Mouse (Mus musculus): ENCODE results near the gene Cep350. TPM values are rescaled to one million over a fixed set of nuclear protein-coding genes. Genes with fewer than 3 reads are reported as not detected.

Cep350 gene
- polyA plus RNA-seq, 1 experiment from 2014 or later = 11.1 TPM

DNA sequence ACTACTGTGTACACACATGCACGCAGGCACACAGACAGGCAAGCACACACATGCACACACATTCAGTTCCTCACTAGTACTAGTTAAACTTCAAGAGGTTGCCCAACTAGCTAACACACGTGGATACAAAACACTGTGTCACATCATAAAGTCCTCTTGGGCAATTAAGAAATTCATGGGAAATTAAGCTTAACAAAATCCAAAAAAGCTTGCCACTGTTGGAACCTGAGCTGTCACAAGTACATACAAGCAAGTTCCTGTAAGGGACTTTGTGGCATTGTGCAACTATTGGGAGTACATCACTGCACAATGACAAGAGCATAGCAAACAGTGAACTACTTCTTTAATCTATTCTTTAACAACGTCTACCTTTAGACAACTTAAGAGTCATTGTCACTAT, 93.5 kb downstream of the Cep350 start:
- Histone ChIP-seq H3K27ac (replicated peaks) (no peak overlapping the region), H3K9ac (no peak overlapping the region), H3K36me3 (peaks cover 73% of the 10 kb centered on the region), H3K4me2 (no peak overlapping the region), H3K4me1 (replicated peaks) (no peaks in the 10 kb centered on the region), H3K4me3 (no peak overlapping the region), H3K27me3 (no peaks in the 10 kb centered on the region), H3K9me3 (no peaks in the 10 kb centered on the region)
- 89% methylated on average over 3 of the region's 3 CpGs for WGBS
- no peak for ATAC-seq (ENCODE audit: low read depth)

DNA sequence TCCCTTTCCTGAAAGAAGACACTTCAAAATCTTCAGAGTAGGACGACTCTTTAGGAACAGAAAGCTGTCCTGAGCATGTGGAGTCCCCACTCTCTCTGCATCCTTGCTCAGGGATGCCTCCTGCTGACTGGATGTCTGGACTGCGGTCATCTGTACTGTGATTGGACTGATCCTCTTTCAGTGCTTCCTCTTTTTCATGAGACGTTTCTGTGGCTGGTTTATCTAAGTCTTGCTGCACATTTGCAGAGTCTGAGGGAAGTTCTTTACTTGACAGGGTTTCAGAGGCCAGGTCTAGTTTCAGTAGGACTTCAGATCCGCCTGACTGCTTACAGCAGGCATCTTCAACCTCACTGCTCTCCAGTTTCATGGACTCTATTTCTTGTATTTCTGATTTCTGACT, 110.1 kb downstream of the Cep350 start:
- H3K36me3 ChIP-seq = peaks cover 79% of the 10 kb centered on the region
- H3K27me3 ChIP-seq = no peaks in the 10 kb centered on the region
- 79% methylated on average over 4 of the region's 4 CpGs for WGBS
- H3K4me3 ChIP-seq = no peak overlapping the region
- ATAC-seq (ENCODE audit: low read depth) = no peak
- no peaks in the 10 kb centered on the region for H3K9me3 ChIP-seq
- no peaks in the 10 kb centered on the region for H3K4me1 ChIP-seq (replicated peaks)
- no peak overlapping the region for H3K9ac ChIP-seq
- H3K27ac ChIP-seq (replicated peaks) = no peak overlapping the region
- H3K4me2 ChIP-seq = no peak overlapping the region

- H3K4me3 ChIP-seq = no peak overlapping the region
- H3K36me3 ChIP-seq = peaks cover 75% of the 10 kb centered on the region
- no peak overlapping the region for H3K27ac ChIP-seq (replicated peaks)
- no peaks in the 10 kb centered on the region for H3K27me3 ChIP-seq
- H3K4me1 ChIP-seq (replicated peaks) = no peaks in the 10 kb centered on the region
- no peaks in the 10 kb centered on the region for H3K9me3 ChIP-seq
- H3K9ac ChIP-seq = no peak overlapping the region
- WGBS = 83% methylated on average over 7 of the region's 7 CpGs
- ATAC-seq (ENCODE audit: low read depth) = no peak
- no peak overlapping the region for H3K4me2 ChIP-seq
These were observed 117.9 kb downstream of the Cep350 start for GRCm38 (mm10) chr1:155854926-155855702.

GRCm38 (mm10) chr1:155853009-155853408, 120.0 kb downstream of the Cep350 start:
- Histone ChIP-seq H3K9ac (no peak overlapping the region), H3K27ac (replicated peaks) (no peak overlapping the region), H3K36me3 (peaks cover 65% of the 10 kb centered on the region), H3K4me3 (no peak overlapping the region), H3K4me2 (no peak overlapping the region), H3K27me3 (no peaks in the 10 kb centered on the region), H3K4me1 (replicated peaks) (no peaks in the 10 kb centered on the region), H3K9me3 (no peaks in the 10 kb centered on the region)
- ATAC-seq (ENCODE audit: low read depth) = no peak
- 96% methylated on average over 5 of the region's 5 CpGs for WGBS

GRCm38 (mm10) chr1:155844235-155844634, 128.8 kb downstream of the Cep350 start:
- Histone ChIP-seq H3K4me1 (replicated peaks) (no peaks in the 10 kb centered on the region), H3K27me3 (no peaks in the 10 kb centered on the region), H3K9ac (no peak overlapping the region), H3K36me3 (peaks cover 59% of the 10 kb centered on the region), H3K27ac (replicated peaks) (no peak overlapping the region), H3K4me2 (no peak overlapping the region), H3K4me3 (no peak overlapping the region), H3K9me3 (no peaks in the 10 kb centered on the region)
- 74% methylated on average over 5 of the region's 5 CpGs for WGBS
- no peak for ATAC-seq (ENCODE audit: low read depth)

GRCm38 (mm10) chr1:155843538-155843937, 129.5 kb downstream of the Cep350 start:
- no peak for ATAC-seq (ENCODE audit: low read depth)
- H3K36me3 ChIP-seq = peaks cover 55% of the 10 kb centered on the region
- H3K4me3 ChIP-seq = no peak overlapping the region
- H3K4me1 ChIP-seq (replicated peaks) = no peaks in the 10 kb centered on the region
- H3K9me3 ChIP-seq = no peaks in the 10 kb centered on the region
- no peaks in the 10 kb centered on the region for H3K27me3 ChIP-seq
- H3K9ac ChIP-seq = no peak overlapping the region
- no peak overlapping the region for H3K27ac ChIP-seq (replicated peaks)
- WGBS = 92% methylated on average over 4 of the region's 4 CpGs
- no peak overlapping the region for H3K4me2 ChIP-seq

DNA sequence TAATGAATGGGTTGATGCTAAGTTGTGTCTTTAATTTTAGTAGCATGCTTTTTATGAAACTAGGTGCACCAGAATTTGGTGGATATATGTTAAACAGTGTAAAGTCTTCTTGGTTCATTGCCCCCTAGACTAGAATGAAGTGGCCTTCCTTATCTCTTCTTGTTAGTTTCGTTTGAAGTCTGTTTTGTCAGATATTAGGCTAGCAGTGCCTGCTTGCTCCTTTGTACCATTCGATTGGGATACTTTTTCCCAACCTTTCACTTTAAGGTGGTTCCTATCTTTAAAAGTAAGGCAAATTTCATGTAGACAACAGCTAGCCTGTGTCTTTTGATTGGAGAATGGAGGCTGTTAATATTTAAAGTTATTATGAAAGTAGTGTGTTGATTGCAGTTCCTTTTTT, 137.4 kb downstream of the Cep350 start:
- H3K4me3 ChIP-seq = no peak overlapping the region

DNA sequence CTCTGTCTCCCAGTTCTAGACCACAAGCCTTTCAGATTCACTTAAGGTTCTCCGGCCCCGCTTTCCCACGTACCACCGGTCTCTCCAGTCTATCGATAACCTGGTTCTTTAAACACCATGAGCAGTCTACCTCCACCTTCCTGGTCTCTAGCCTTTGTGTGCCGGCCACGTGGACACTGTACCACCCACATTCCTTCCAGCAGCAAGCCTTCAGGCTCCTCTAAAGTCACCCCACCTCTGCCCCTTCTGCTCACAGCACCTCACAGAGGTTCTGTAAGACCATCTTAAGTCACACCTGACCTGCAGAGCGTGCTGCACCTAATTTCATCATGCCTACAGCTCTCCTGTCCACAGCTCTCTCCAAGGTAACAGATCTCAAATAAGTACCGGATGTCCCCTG, 139.4 kb downstream of the Cep350 start:
- 85% methylated on average over 9 of the region's 9 CpGs for WGBS
- H3K4me2 ChIP-seq = no peak overlapping the region
- H3K4me3 ChIP-seq = no peak overlapping the region
- H3K9ac ChIP-seq = no peak overlapping the region
- no peaks in the 10 kb centered on the region for H3K27me3 ChIP-seq
- no peak for ATAC-seq (ENCODE audit: low read depth)
- H3K9me3 ChIP-seq = 0 out of 2 replicates have a peak, but pooled peaks cover 6% of the 10 kb centered on the region
- H3K27ac ChIP-seq (replicated peaks) = no peak overlapping the region
- H3K4me1 ChIP-seq (replicated peaks) = no peaks in the 10 kb centered on the region
- no peaks in the 10 kb centered on the region for H3K36me3 ChIP-seq

More for the DNA sequence above, 137.4 kb downstream of the Cep350 start:
- Histone ChIP-seq H3K36me3 (0 out of 2 replicates have a peak, but pooled peaks cover 3% of the 10 kb centered on the region), H3K4me1 (replicated peaks) (no peaks in the 10 kb centered on the region), H3K27ac (replicated peaks) (no peak overlapping the region), H3K4me2 (no peak overlapping the region), H3K9me3 (0 out of 2 replicates have a peak, but pooled peaks cover 6% of the 10 kb centered on the region), H3K9ac (no peak overlapping the region), H3K27me3 (no peaks in the 10 kb centered on the region)
- ATAC-seq (ENCODE audit: low read depth) = no peak
- WGBS = 74% methylated on average over 2 of the region's 2 CpGs

GRCm38 (mm10) chr1:155831958-155832357, 141.1 kb downstream of the Cep350 start:
- H3K27ac ChIP-seq (replicated peaks) = no peak overlapping the region
- no peak overlapping the region for H3K4me3 ChIP-seq
- H3K4me2 ChIP-seq = no peak overlapping the region
- H3K4me1 ChIP-seq (replicated peaks) = no peaks in the 10 kb centered on the region
- 84% methylated on average over 3 of the region's 3 CpGs for WGBS
- H3K27me3 ChIP-seq = no peaks in the 10 kb centered on the region
- no peaks in the 10 kb centered on the region for H3K36me3 ChIP-seq
- ATAC-seq (ENCODE audit: low read depth) = no peak
- no peaks in the 10 kb centered on the region for H3K9me3 ChIP-seq
- H3K9ac ChIP-seq = no peak overlapping the region

DNA sequence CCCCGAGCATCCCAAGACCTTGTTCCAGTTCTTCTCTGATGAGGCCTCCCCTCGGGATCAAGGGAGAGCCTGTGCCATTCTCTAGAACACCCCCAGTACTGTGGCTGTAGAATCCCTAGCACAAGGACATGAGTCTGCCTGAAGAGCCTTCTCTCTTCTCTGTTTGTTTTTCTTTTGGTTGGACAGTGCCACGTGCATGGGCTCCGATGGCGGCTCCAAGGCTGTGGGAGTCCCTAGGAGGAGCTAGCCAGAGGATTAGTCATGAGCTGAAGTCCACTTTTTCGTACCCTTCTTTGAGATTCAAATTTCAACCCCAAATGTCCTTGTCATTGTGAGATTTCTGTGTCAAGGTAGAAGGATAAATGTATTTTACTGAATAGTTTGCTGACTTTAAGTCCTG, 142.2 kb downstream of the Cep350 start:
- Histone ChIP-seq H3K27ac (replicated peaks) (no peak overlapping the region), H3K27me3 (no peaks in the 10 kb centered on the region), H3K9me3 (no peaks in the 10 kb centered on the region), H3K4me1 (replicated peaks) (no peaks in the 10 kb centered on the region), H3K36me3 (no peaks in the 10 kb centered on the region), H3K4me3 (no peak overlapping the region), H3K9ac (no peak overlapping the region), H3K4me2 (no peak overlapping the region)
- WGBS = 83% methylated on average over 6 of the region's 6 CpGs
- ATAC-seq (ENCODE audit: low read depth) = no peak

DNA sequence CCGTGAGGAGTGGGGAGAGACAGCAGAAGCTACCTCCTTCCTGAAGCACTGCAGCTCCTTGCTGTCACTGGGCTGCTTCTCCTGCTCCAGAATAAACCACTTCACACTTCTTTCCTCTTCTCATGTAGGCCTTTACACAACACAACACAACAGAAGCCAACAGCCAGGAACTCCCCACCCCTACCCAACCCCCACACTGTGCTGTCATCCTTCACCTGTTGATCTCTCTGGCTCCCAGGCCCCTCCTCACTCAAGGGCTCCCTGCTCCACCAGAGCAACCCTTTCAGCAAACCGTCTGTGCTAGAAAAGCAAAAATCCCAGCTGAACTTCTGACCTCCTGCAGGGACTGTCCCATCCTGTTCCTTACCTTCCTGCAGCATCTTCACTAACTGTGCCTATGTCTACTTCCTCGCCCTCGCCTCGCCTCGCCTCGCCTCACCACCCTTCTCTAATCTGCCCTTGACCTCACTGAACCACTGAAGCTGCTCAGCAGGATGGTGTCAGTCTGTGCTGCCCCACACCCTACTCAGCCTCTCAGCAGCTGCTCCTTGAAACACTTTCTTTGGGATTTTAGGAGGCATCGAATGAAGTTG, 145.3 kb downstream of the Cep350 start:
- no peak for ATAC-seq (ENCODE audit: low read depth)
- 66% methylated on average over 8 of the region's 8 CpGs for WGBS
- Histone ChIP-seq H3K27me3 (no peaks in the 10 kb centered on the region), H3K4me1 (replicated peaks) (no peaks in the 10 kb centered on the region), H3K9me3 (no peaks in the 10 kb centered on the region), H3K9ac (no peak overlapping the region), H3K4me2 (no peak overlapping the region), H3K27ac (replicated peaks) (no peak overlapping the region), H3K4me3 (no peak overlapping the region), H3K36me3 (no peaks in the 10 kb centered on the region)

DNA sequence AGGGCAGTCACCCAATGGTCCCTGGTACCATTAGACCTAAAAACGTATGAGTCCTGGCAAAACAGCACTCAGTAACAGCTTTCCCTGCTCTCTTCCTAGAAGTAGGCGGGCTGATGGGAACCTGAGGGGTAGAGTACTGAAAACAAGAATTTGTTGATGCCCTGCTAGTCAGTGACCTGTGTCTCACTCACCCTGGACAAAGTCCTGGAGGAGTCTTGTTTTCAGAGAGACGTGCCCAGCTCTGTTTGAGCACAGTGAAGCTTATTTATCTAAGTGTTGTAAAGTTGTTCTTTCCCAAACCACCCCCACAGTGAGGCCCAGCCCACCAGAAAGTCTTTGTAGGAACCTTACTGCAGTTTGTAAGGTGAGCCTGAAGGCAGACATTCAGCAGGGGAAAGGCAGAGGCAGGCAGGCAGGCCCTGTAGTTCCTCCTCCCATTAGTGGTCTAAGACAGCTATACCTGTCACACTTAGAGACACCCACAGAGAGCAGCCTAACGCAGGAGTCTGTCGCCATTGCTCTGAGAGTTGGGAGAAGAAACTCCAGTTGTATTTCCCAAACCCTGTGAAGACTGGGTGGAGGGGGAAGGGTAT, 146.2 kb downstream of the Cep350 start:
- no peak overlapping the region for H3K4me3 ChIP-seq
- H3K36me3 ChIP-seq = no peaks in the 10 kb centered on the region
- no peak for ATAC-seq (ENCODE audit: low read depth)
- no peak overlapping the region for H3K9ac ChIP-seq
- no peak overlapping the region for H3K27ac ChIP-seq (replicated peaks)
- H3K4me2 ChIP-seq = no peak overlapping the region
- no peaks in the 10 kb centered on the region for H3K9me3 ChIP-seq
- no peaks in the 10 kb centered on the region for H3K4me1 ChIP-seq (replicated peaks)
- H3K27me3 ChIP-seq = no peaks in the 10 kb centered on the region
- 41% methylated on average over 5 of the region's 5 CpGs for WGBS
